15 mouse cellular contexts compared by ENCODE assay signal in genomic region chr7:27251946-27252345, GRCm38 (mm10). TPM values are rescaled to one million over a fixed set of nuclear protein-coding genes. Genes with fewer than 3 reads are reported as not detected.
DNase-seq lines count a peak whose midpoint lies in the region; ATAC-seq and TF ChIP-seq lines count a peak whose summit lies in the region.
"Had no signal": no experiment of that assay in that cellular context is flagged by ENCODE, and none has a peak within 500 bp of the region (broad histone marks: within the 10 kb centered on the region; RNA-seq: fewer than 3 reads in every experiment).

No protein-coding gene starts in this region.

- no peak for DNase-seq in liver, embryonic 14.5 days (ENCODE audit: low read depth in 3 of 3, low spot score in 3 of 3)
- DNase-seq in lung, postnatal 25 days (ENCODE audit: low spot score): peak; percentile 66
- DNase-seq in yolk sac, embryonic 10.5 days (ENCODE audit: low spot score): peak; percentile 84
- DNase-seq in left cerebral cortex, postnatal 10 days (ENCODE audit: extremely low spot score in 1 of 2, low spot score in 2 of 2): no peak
- no peak for DNase-seq in kidney, postnatal 4 days
- DNase-seq: adrenal gland, postnatal 10 days; cerebellum, adult 8-10 months; heart, adult 18-20 months; heart, postnatal 10 days had no signal

- peaks cover 12% of the 10 kb centered on the region for H3K4me1 ChIP-seq in intestine, embryonic 15.5 days (replicated peaks)
- H3K4me1 ChIP-seq in liver, embryonic 14.5 days (replicated peaks; ENCODE audit: control insufficient read depth in 2 of 2, insufficient read depth in 2 of 2, low read length in 1 of 2): peaks cover 3 to 8% of the 10 kb centered on the region in 2 experiments; a peak in 2 of 4 replicates

- H3K4me2 ChIP-seq in intestine, embryonic 15.5 days (replicated peaks): no peak overlapping the region
- peak overlapping the region; percentile 33; the same call in 1 of the 2 replicates for H3K4me2 ChIP-seq in liver, embryonic 14.5 days (ENCODE audit: low read depth)
- H3K4me2 ChIP-seq: hindbrain, embryonic 14.5 days had no signal

- no peaks in the 10 kb centered on the region for H3K9me3 ChIP-seq in intestine, embryonic 15.5 days
- H3K9me3 ChIP-seq in liver, embryonic 14.5 days (ENCODE audit: control insufficient read depth, low read length): no peaks in the 10 kb centered on the region

- no peak for TF ChIP-seq CTCF in liver, embryonic 14.5 days (IDR thresholded peaks at IDR 0.05; ENCODE audit: low read depth)

- TF ChIP-seq EP300 in liver, embryonic 14.5 days (IDR thresholded peaks at IDR 0.05; ENCODE audit: low read depth): no peak

- H3K4me3 ChIP-seq in intestine, embryonic 15.5 days (replicated peaks): no peak overlapping the region
- peak overlapping the region; percentile 28 to 31; a peak in 2 of 4 replicates for H3K4me3 ChIP-seq in liver, embryonic 14.5 days (ENCODE audit: insufficient read depth in 1 of 2, low read depth in 2 of 2, low read length in 2 of 2)
- H3K4me3 ChIP-seq: erythroblast, embryonic 14.5 days had no signal

- intact Hi-C loops in left cerebral cortex, postnatal 10 days (cut with DNase I): no loop called here

- no peak overlapping the region for H3K27ac ChIP-seq in intestine, embryonic 15.5 days
- no peak overlapping the region for H3K27ac ChIP-seq in liver, embryonic 14.5 days
- H3K27ac ChIP-seq: hindbrain, embryonic 14.5 days; macrophage had no signal

- ATAC-seq in intestine, embryonic 15.5 days: peak; percentile 72
- ATAC-seq in liver, embryonic 14.5 days (ENCODE audit: insufficient read depth): peak; percentile 78
- ATAC-seq in CD4-positive, CD25-positive, alpha-beta regulatory T cell, adult 4 months: no peak
- ATAC-seq: midbrain, embryonic 16.5 days had no signal

- H3K9ac ChIP-seq in intestine, embryonic 15.5 days: no peak overlapping the region
- H3K9ac ChIP-seq in liver, embryonic 14.5 days (replicated peaks): no peak overlapping the region
- H3K9ac ChIP-seq: hindbrain, embryonic 14.5 days had no signal

- H3K27me3 ChIP-seq in intestine, embryonic 15.5 days (replicated peaks): no peaks in the 10 kb centered on the region
- H3K27me3 ChIP-seq in liver, embryonic 14.5 days (ENCODE audit: control insufficient read depth, insufficient read depth, low read length): no peaks in the 10 kb centered on the region

- 71% methylated on average over 6 of the region's 6 CpGs for WGBS in intestine, embryonic 15.5 days
- WGBS in liver, embryonic 14.5 days (ENCODE audit: insufficient replicate concordance): 50% methylated on average over 6 of the region's 6 CpGs

- H3K36me3 ChIP-seq in intestine, embryonic 15.5 days: 0 out of 2 replicates have a peak, but pooled peaks cover 5% of the 10 kb centered on the region
- no peaks in the 10 kb centered on the region for H3K36me3 ChIP-seq in liver, embryonic 14.5 days (replicated peaks; ENCODE audit: control insufficient read depth, insufficient read depth, low read depth)

RNA-seq across cellular contexts. Expression of gene Numbl, which starts 6.3 kb away (rescaled TPM):
- polyA plus RNA-seq in intestine, embryonic 15.5 days (2015; fragmentation: Nextera tagmentation; extraction: Ambion mirVana): 16.2 and 16.5 TPM in 2 replicates
- 1.9 and 2.1 TPM in 2 replicates for polyA plus RNA-seq in liver, embryonic 14.5 days (2012; rRNA removed)
- polyA plus RNA-seq in liver, embryonic 14.5 days (2014; fragmentation: Nextera tagmentation; extraction: Ambion mirVana): 0.72 and 0.83 TPM in 2 replicates
- under 1 TPM; 0.11 to 0.25 TPM for polyA plus RNA-seq in CD4-positive, CD25-positive, alpha-beta regulatory T cell, adult 4 months (2017; shearing (Covaris generic))
- 100 to 1,000 TPM; 117 to 126 TPM for total RNA-seq in left cerebral cortex, postnatal 10 days (2021)

RNA-seq across cellular contexts. Expression of gene Coq8b, which starts 19.1 kb away (rescaled TPM):
- polyA plus RNA-seq in intestine, embryonic 15.5 days (2015; fragmentation: Nextera tagmentation; extraction: Ambion mirVana): 21.3 and 21.4 TPM in 2 replicates
- polyA plus RNA-seq in liver, embryonic 14.5 days (2012; rRNA removed): 9.3 and 12.4 TPM in 2 replicates
- polyA plus RNA-seq in liver, embryonic 14.5 days (2014; fragmentation: Nextera tagmentation; extraction: Ambion mirVana): 17.7 and 19.8 TPM in 2 replicates
- polyA plus RNA-seq in CD4-positive, CD25-positive, alpha-beta regulatory T cell, adult 4 months (2017; shearing (Covaris generic)): 10 to 100 TPM in 1 of 2 experiments, 1 to 10 TPM in 1; 8.7 to 10.8 TPM
- 10 to 100 TPM; 28.3 TPM for total RNA-seq in left cerebral cortex, postnatal 10 days (2021)

RNA-seq across cellular contexts. Expression of gene Itpkc, which starts 23.5 kb away (rescaled TPM):
- 8.8 and 9.4 TPM in 2 replicates for polyA plus RNA-seq in intestine, embryonic 15.5 days (2015; fragmentation: Nextera tagmentation; extraction: Ambion mirVana)
- polyA plus RNA-seq in liver, embryonic 14.5 days (2012; rRNA removed): 2.0 and 2.3 TPM in 2 replicates
- 1.3 and 1.5 TPM in 2 replicates for polyA plus RNA-seq in liver, embryonic 14.5 days (2014; fragmentation: Nextera tagmentation; extraction: Ambion mirVana)
- polyA plus RNA-seq in CD4-positive, CD25-positive, alpha-beta regulatory T cell, adult 4 months (2017; shearing (Covaris generic)): 1 to 10 TPM; 1.9 to 2.5 TPM
- 1 to 10 TPM; 7.6 to 8.7 TPM for total RNA-seq in left cerebral cortex, postnatal 10 days (2021)

RNA-seq across cellular contexts. Expression of gene Snrpa, which starts 55.9 kb away (rescaled TPM):
- 223 and 249 TPM in 2 replicates for polyA plus RNA-seq in intestine, embryonic 15.5 days (2015; fragmentation: Nextera tagmentation; extraction: Ambion mirVana)
- 77.6 and 93.3 TPM in 2 replicates for polyA plus RNA-seq in liver, embryonic 14.5 days (2012; rRNA removed)
- polyA plus RNA-seq in liver, embryonic 14.5 days (2014; fragmentation: Nextera tagmentation; extraction: Ambion mirVana): 82.6 and 90.6 TPM in 2 replicates
- polyA plus RNA-seq in CD4-positive, CD25-positive, alpha-beta regulatory T cell, adult 4 months (2017; shearing (Covaris generic)): 10 to 100 TPM; 60.9 to 76.3 TPM
- total RNA-seq in left cerebral cortex, postnatal 10 days (2021): 10 to 100 TPM; 83.9 to 84.3 TPM

RNA-seq across cellular contexts. Expression of gene BC024978, which starts 56.4 kb away (rescaled TPM):
- 3.0 and 3.2 TPM in 2 replicates for polyA plus RNA-seq in intestine, embryonic 15.5 days (2015; fragmentation: Nextera tagmentation; extraction: Ambion mirVana)
- 1.9 and 2.4 TPM in 2 replicates for polyA plus RNA-seq in liver, embryonic 14.5 days (2012; rRNA removed)
- polyA plus RNA-seq in liver, embryonic 14.5 days (2014; fragmentation: Nextera tagmentation; extraction: Ambion mirVana): 0.56 and 0.59 TPM in 2 replicates
- polyA plus RNA-seq in CD4-positive, CD25-positive, alpha-beta regulatory T cell, adult 4 months (2017; shearing (Covaris generic)): 1 to 10 TPM; 3.8 to 6.0 TPM
- 10 to 100 TPM; 19.7 to 21.5 TPM for total RNA-seq in left cerebral cortex, postnatal 10 days (2021)

Comparison
In these comparisons a context has a peak if more than half of its experiments do, and no peak if none do; other contexts are left out.
1. DNase-seq: peak in lung, postnatal 25 days (single experiment) and yolk sac, embryonic 10.5 days (single experiment); none in liver, embryonic 14.5 days (0 of 3), left cerebral cortex, postnatal 10 days (0 of 2) and kidney, postnatal 4 days (0 of 2).